ENCODE assay signal across 19 mouse cellular contexts in the genomic region with DNA sequence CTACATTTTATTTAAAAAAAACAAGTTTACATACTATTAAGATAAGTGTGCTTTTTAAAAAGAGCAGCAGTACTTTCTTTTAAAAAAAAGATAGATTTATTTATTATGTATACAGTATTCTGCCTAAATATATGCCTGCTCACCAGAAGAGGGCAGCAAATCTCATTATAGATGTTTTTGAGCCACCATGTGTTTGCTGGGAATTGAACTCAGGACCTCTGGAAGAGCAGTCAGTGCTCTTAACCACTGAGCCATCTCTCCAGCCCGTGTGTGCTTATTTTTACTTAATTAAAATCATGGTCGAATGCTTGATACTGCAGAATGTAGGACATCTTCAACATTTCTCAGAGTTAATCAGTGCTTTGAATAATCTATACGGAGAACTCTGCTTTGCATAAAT. TPM values are rescaled to one million over a fixed set of nuclear protein-coding genes. Genes with fewer than 3 reads are reported as not detected.
DNase-seq lines count a peak whose midpoint lies in the region; ATAC-seq and TF ChIP-seq lines count a peak whose summit lies in the region.
"Had no signal": no experiment of that assay in that cellular context is flagged by ENCODE, and none has a peak within 500 bp of the region (broad histone marks: within the 10 kb centered on the region; RNA-seq: fewer than 3 reads in every experiment).

No protein-coding gene starts in this region.

- no peak for DNase-seq in gastrocnemius, adult 2 months
- DNase-seq in gastrocnemius, postnatal 14 days, result no peak
- DNase-seq in lung, embryonic 14.5 days, result peak; percentile 15
- no peak for DNase-seq in lung, postnatal 25 days (ENCODE audit: low spot score)
- peak; percentile 30 for DNase-seq in ES-CJ7 (ENCODE audit: low read depth, low spot score)
- DNase-seq in induced T-regulatory cell, adult 2 months (ENCODE audit: low read depth), result peak; percentile 49
- DNase-seq in hindbrain, embryonic 10.5 days (ENCODE audit: low spot score), result no peak
- DNase-seq: adrenal gland, postnatal 14 days; cerebellum, adult 9-11 months; kidney, adult 11 months; kidney, postnatal 14 days; left cerebral cortex, postnatal 4 days; liver, embryonic 13.5 days; thymus, postnatal 4 days had no signal

- peak; percentile 31 for TF ChIP-seq CTCF in gastrocnemius, adult 2 months (IDR thresholded peaks at IDR 0.05)
- TF ChIP-seq CTCF in lung, embryonic 14.5 days (IDR thresholded peaks at IDR 0.05; ENCODE audit: low read depth), result peak; percentile 33; the same call in 1 of the 2 replicates

- no peaks in the 10 kb centered on the region for H3K27me3 ChIP-seq in lung, embryonic 14.5 days (ENCODE audit: insufficient read depth, low read length)
- no peaks in the 10 kb centered on the region for H3K27me3 ChIP-seq in hindbrain, embryonic 10.5 days (ENCODE audit: insufficient read depth, poor library complexity, severe bottlenecking)
- H3K27me3 ChIP-seq: forebrain, embryonic 13.5 days; hindbrain, embryonic 12.5 days; liver, embryonic 13.5 days; midbrain, embryonic 15.5 days; stomach, embryonic 15.5 days had no signal

- H3K27ac ChIP-seq in gastrocnemius, adult 2 months, result no peak overlapping the region
- no peak overlapping the region for H3K27ac ChIP-seq in lung, embryonic 14.5 days (ENCODE audit: low read depth)
- H3K27ac ChIP-seq in hindbrain, embryonic 10.5 days, result no peak overlapping the region
- H3K27ac ChIP-seq: forebrain, embryonic 13.5 days; hindbrain, embryonic 12.5 days; liver, embryonic 13.5 days; midbrain, embryonic 15.5 days; stomach, embryonic 15.5 days had no signal

- H3K9ac ChIP-seq in lung, embryonic 14.5 days, result no peak overlapping the region
- H3K9ac ChIP-seq: forebrain, embryonic 13.5 days; hindbrain, embryonic 12.5 days; liver, embryonic 13.5 days; midbrain, embryonic 15.5 days; stomach, embryonic 15.5 days had no signal

- peaks cover 6% of the 10 kb centered on the region; the same call in 1 of the 2 replicates for H3K36me3 ChIP-seq in lung, embryonic 14.5 days (ENCODE audit: insufficient read depth)
- H3K36me3 ChIP-seq in hindbrain, embryonic 10.5 days, result peaks cover 16% of the 10 kb centered on the region
- H3K36me3 ChIP-seq: midbrain, embryonic 15.5 days had no signal

- H3K4me1 ChIP-seq in lung, embryonic 14.5 days (ENCODE audit: insufficient read depth), result no peaks in the 10 kb centered on the region
- H3K4me1 ChIP-seq in hindbrain, embryonic 10.5 days (replicated peaks), result 0 out of 2 replicates have a peak, but pooled peaks cover 5% of the 10 kb centered on the region
- H3K4me1 ChIP-seq: forebrain, embryonic 13.5 days; hindbrain, embryonic 12.5 days; midbrain, embryonic 15.5 days; stomach, embryonic 15.5 days had no signal

- intact Hi-C loops in gastrocnemius, adult 2 months (cut with DNase I), result no loop called here
- intact Hi-C loops in gastrocnemius, postnatal 14 days (cut with DNase I; ENCODE audit: low total_unique reads), result no loop called here

- H3K4me3 ChIP-seq in gastrocnemius, adult 2 months, result no peak overlapping the region
- H3K4me3 ChIP-seq in lung, embryonic 14.5 days (ENCODE audit: low read depth, low read length), result no peak overlapping the region
- no peak overlapping the region for H3K4me3 ChIP-seq in hindbrain, embryonic 10.5 days
- H3K4me3 ChIP-seq: forebrain, embryonic 13.5 days; hindbrain, embryonic 12.5 days; liver, embryonic 13.5 days; midbrain, embryonic 15.5 days; stomach, embryonic 15.5 days had no signal

- 0 out of 2 replicates have a peak, but pooled peaks cover 4% of the 10 kb centered on the region for H3K9me3 ChIP-seq in lung, embryonic 14.5 days (ENCODE audit: low read depth, low read length)
- H3K9me3 ChIP-seq in hindbrain, embryonic 10.5 days, result peaks cover 5% of the 10 kb centered on the region
- H3K9me3 ChIP-seq: forebrain, embryonic 13.5 days; hindbrain, embryonic 12.5 days; liver, embryonic 13.5 days; midbrain, embryonic 15.5 days; stomach, embryonic 15.5 days had no signal

- WGBS in lung, embryonic 14.5 days, result 84% methylated on average over 3 of the region's 3 CpGs
- WGBS in hindbrain, embryonic 10.5 days, result 85% methylated on average over 3 of the region's 3 CpGs

- no peak for ATAC-seq in lung, embryonic 14.5 days (ENCODE audit: insufficient read depth)
- ATAC-seq in cerebellum, adult (ENCODE audit: insufficient number of reproducible peaks, low FRiP score, low TSS enrichment), result no peak
- ATAC-seq: forebrain, embryonic 13.5 days; midbrain, embryonic 15.5 days had no signal

- no peak overlapping the region for H3K4me2 ChIP-seq in lung, embryonic 14.5 days
- H3K4me2 ChIP-seq: forebrain, embryonic 13.5 days; hindbrain, embryonic 12.5 days; liver, embryonic 13.5 days; midbrain, embryonic 15.5 days; stomach, embryonic 15.5 days had no signal

RNA-seq across cellular contexts. Expression of a gene that starts 35.9 kb away (rescaled TPM):
- 10 to 100 TPM; 14.4 to 14.6 TPM for total RNA-seq in gastrocnemius, adult 2 months (2021)
- 10 to 100 TPM; 17.1 to 21.1 TPM for total RNA-seq in gastrocnemius, postnatal 14 days (2021)
- polyA plus RNA-seq in lung, embryonic 14.5 days (2014; fragmentation: Nextera tagmentation; extraction: Ambion mirVana), result 67.6 and 68.6 TPM in 2 replicates
- polyA plus RNA-seq in hindbrain, embryonic 10.5 days (2016; fragmentation: Nextera tagmentation; extraction: Ambion mirVana), result 64.0 and 73.0 TPM in 2 replicates

RNA-seq across cellular contexts. Expression of a gene that starts 55.1 kb away (rescaled TPM):
- 10 to 100 TPM; 27.1 to 36.4 TPM for total RNA-seq in gastrocnemius, adult 2 months (2021)
- 10 to 100 TPM; 27.7 to 28.4 TPM for total RNA-seq in gastrocnemius, postnatal 14 days (2021)
- polyA plus RNA-seq in lung, embryonic 14.5 days (2014; fragmentation: Nextera tagmentation; extraction: Ambion mirVana), result 133 and 163 TPM in 2 replicates
- 54.2 and 59.2 TPM in 2 replicates for polyA plus RNA-seq in hindbrain, embryonic 10.5 days (2016; fragmentation: Nextera tagmentation; extraction: Ambion mirVana)

Comparison
In these comparisons a context has a peak if more than half of its experiments do, and no peak if none do; other contexts are left out.
1. DNase-seq: peak in lung, embryonic 14.5 days (single experiment), ES-CJ7 (single experiment) and induced T-regulatory cell, adult 2 months (single experiment); none in gastrocnemius, adult 2 months (single experiment), gastrocnemius, postnatal 14 days (single experiment), lung, postnatal 25 days (single experiment) and hindbrain, embryonic 10.5 days (single experiment).